Mouse (Mus musculus) kidney, embryonic 14.5 days (tissue): ENCODE measurements at regions not wholly inside any gene's neighbourhood (a gene's known extent, or its start where the extent isn't known, plus 50 kb on each side); places are given as distances from the start of the nearest gene placed in this dataset.
A peak's percentile ranks its signal among the peaks of the same experiment; 100 is the strongest.

Experiments used
- ATAC-seq: fragments of 200-750 bp; cut with Nextera tagmentation; 2 replicates; pipeline ENCODE4 v1.8.0; 2017; ENCODE audit warnings: moderate number of reproducible peaks, mild to moderate bottlenecking, moderate TSS enrichment, moderate library complexity; ENCODE audit not compliant: low FRiP score, low TSS enrichment
- H3K27ac ChIP-seq: fragments of 300-500 bp; sonication (generic); 2 replicates; pipeline ENCODE4 v1.5.1; 2014; ENCODE audit warnings: low read depth, mild to moderate bottlenecking, low read length, moderate library complexity, mixed read lengths
- H3K27me3 ChIP-seq: fragments of 300-500 bp; sonication (generic); 2 replicates; pipeline ENCODE4 v1.6.1; 2014; ENCODE audit warnings: mild to moderate bottlenecking, low read length; ENCODE audit not compliant: control insufficient read depth, insufficient read depth
- H3K36me3 ChIP-seq: fragments of 300-500 bp; sonication (generic); 2 replicates; pipeline ENCODE4 v1.6.1; 2014; ENCODE audit warnings: low read length, mixed read lengths; ENCODE audit not compliant: control insufficient read depth, insufficient read depth
- H3K4me1 ChIP-seq: fragments of 300-500 bp; sonication (generic); 2 replicates; pipeline ENCODE4 v1.6.1; 2014; ENCODE audit warnings: low read length, mixed read lengths; ENCODE audit not compliant: control insufficient read depth, insufficient read depth
- H3K4me2 ChIP-seq: fragments of 300-500 bp; sonication (generic); replicated peaks from 2 replicates; pipeline ENCODE4 v1.6.1; 2014; ENCODE audit warnings: low read depth, mild to moderate bottlenecking, low read length
- H3K4me3 ChIP-seq: fragments of 300-500 bp; sonication (generic); 2 replicates; pipeline ENCODE4 v1.5.1; 2014; ENCODE audit warnings: mild to moderate bottlenecking, low read length
- H3K9ac ChIP-seq: fragments of 300-500 bp; sonication (generic); 2 replicates; pipeline ENCODE4 v1.6.1; 2014; ENCODE audit warnings: low read depth, mild to moderate bottlenecking, low read length, moderate library complexity
- H3K9me3 ChIP-seq: fragments of 300-500 bp; sonication (generic); 2 replicates; pipeline ENCODE4 v1.6.1; 2016; ENCODE audit warnings: low read length; ENCODE audit not compliant: control insufficient read depth
- WGBS: fragments of 180-500 bp; shearing (Covaris S2); extraction: QIAGEN DNeasy Blood & Tissue Kit; methylation state at CpG from one replicate; pipeline ENCODE4 v1.1.7; 2014; 5-methylcytosine and 5-hydroxymethylcytosine counted together

DNA sequence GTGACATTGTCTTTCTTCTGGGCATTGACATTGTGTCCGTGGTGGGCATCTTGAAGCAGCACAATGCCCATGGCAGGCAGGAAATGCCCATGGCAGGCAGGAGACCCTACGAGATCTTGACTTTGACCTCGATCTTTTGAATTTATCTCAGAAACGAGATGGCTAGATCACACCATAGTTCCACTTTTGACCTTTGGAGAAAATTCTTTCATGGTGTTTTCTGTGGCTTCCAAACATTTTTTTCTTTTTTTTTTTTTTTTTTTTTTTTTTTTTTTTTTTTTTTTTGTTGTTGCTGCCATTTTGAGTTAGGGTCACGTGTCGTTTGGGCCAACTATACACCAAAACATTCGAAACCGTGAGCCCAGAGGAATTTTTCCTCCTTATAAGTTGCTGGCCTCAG is 201.5 kb downstream of the Vrk1 start:
- WGBS, result 88% methylated on average over 8 of the region's 8 CpGs
- Histone ChIP-seq H3K36me3 (no peaks in the 10 kb centered on the region), H3K4me3 (no peak overlapping the region), H3K9ac (no peak overlapping the region), H3K27me3 (no peaks in the 10 kb centered on the region), H3K4me1 (no peaks in the 10 kb centered on the region), H3K9me3 (no peaks in the 10 kb centered on the region), H3K27ac (no peak overlapping the region), H3K4me2 (no peak overlapping the region)
- no peak for ATAC-seq

DNA sequence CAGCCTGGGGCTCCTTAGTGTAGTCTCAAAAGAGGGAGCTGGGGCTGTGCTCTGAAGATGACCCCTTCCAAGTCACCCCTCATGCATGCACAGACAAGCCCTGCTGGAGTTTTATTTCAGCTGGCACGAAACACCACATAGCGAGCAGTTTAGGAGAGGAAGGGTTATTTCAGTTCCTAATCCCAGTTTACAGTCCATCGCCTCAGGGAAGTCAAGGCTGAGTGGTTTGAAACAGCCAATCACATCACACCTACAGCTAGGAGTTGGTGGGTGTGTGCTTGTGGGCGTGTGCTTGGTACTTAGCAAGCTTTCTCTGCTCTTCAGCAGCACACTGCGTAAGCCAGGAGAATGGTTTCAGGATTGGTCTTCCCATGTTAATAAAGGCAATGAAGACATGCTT is 202.4 kb downstream of the Vrk1 start:
- Histone ChIP-seq H3K27ac (no peak overlapping the region), H3K27me3 (no peaks in the 10 kb centered on the region), H3K4me2 (no peak overlapping the region), H3K9ac (no peak overlapping the region), H3K4me1 (no peaks in the 10 kb centered on the region), H3K4me3 (no peak overlapping the region), H3K9me3 (no peaks in the 10 kb centered on the region), H3K36me3 (no peaks in the 10 kb centered on the region)
- ATAC-seq, result no peak
- WGBS, result 44% methylated on average over 5 of the region's 5 CpGs

- no peak overlapping the region for H3K27ac ChIP-seq
- no peak for ATAC-seq
- H3K4me2 ChIP-seq, result no peak overlapping the region
- no peaks in the 10 kb centered on the region for H3K9me3 ChIP-seq
- no peaks in the 10 kb centered on the region for H3K4me1 ChIP-seq
- H3K27me3 ChIP-seq, result no peaks in the 10 kb centered on the region
- no peaks in the 10 kb centered on the region for H3K36me3 ChIP-seq
- no peak overlapping the region for H3K9ac ChIP-seq
- WGBS, result 40% methylated on average over 3 of the region's 3 CpGs
- H3K4me3 ChIP-seq, result no peak overlapping the region
Observed at GRCm38 (mm10) chr12:106220071-106220470, 210.0 kb downstream of the Vrk1 start.

- no peak for ATAC-seq
- Histone ChIP-seq H3K4me2 (no peak overlapping the region), H3K27me3 (no peaks in the 10 kb centered on the region), H3K9me3 (no peaks in the 10 kb centered on the region), H3K36me3 (no peaks in the 10 kb centered on the region), H3K9ac (no peak overlapping the region), H3K4me3 (no peak overlapping the region), H3K4me1 (peaks cover 6% of the 10 kb centered on the region; the same call in 1 of the 2 replicates), H3K27ac (no peak overlapping the region)
- WGBS, result 46% methylated on average over 6 of the region's 7 CpGs
Observed at GRCm38 (mm10) chr12:106226276-106226675, 216.2 kb downstream of the Vrk1 start.

- Histone ChIP-seq H3K9ac (no peak overlapping the region), H3K9me3 (no peaks in the 10 kb centered on the region), H3K4me3 (no peak overlapping the region), H3K27me3 (no peaks in the 10 kb centered on the region), H3K36me3 (no peaks in the 10 kb centered on the region), H3K4me2 (peak overlapping the region; percentile 36), H3K27ac (no peak overlapping the region), H3K4me1 (peaks cover 6% of the 10 kb centered on the region; the same call in 1 of the 2 replicates)
- peak; percentile 35; the same call in 1 of the 2 replicates for ATAC-seq
- 18% methylated on average over 25 of the region's 25 CpGs for WGBS
Observed at GRCm38 (mm10) chr12:106226776-106227562, 216.9 kb downstream of the Vrk1 start.

- Histone ChIP-seq H3K4me1 (peaks cover 6% of the 10 kb centered on the region; the same call in 1 of the 2 replicates), H3K27ac (no peak overlapping the region), H3K4me2 (peak overlapping the region; percentile 36), H3K27me3 (no peaks in the 10 kb centered on the region), H3K36me3 (no peaks in the 10 kb centered on the region), H3K9ac (no peak overlapping the region), H3K4me3 (no peak overlapping the region), H3K9me3 (no peaks in the 10 kb centered on the region)
- 24% methylated on average over 8 of the region's 8 CpGs for WGBS
- no peak for ATAC-seq
Observed at GRCm38 (mm10) chr12:106227563-106227840, 217.5 kb downstream of the Vrk1 start.

DNA sequence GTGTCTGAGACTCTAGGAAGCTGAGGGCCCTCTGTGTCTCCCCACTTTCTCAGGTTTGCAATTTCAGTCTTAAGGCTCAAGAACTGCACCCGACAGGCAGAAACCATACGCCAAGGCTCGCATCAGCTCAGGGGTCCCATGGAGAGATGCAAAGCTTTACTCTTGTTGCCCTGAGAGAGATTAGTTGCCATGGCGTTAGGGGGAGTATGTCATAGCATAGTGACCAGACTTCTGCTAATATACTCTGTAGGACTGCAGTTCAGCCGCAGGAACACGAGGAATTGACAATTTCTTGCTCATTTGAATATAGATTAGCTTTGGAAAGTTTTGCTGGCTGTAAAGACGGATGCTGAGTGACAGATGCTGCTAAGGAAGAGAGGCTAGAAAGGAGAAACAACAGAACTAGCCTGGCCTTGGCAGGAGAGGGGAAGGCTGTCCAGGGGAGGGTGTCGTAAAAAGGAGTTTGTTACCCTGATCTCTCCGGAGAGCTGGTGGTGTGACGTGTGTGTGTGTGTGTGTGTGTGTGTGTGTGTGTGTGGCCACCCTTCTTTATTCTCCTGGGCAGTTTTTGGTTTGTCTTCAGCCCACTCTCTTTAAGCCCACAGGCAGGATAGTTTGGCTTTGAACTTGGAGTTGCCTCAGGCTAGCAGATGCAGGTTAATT is 235.3 kb downstream of the Vrk1 start:
- ATAC-seq, result no peak
- Histone ChIP-seq H3K4me1 (no peaks in the 10 kb centered on the region), H3K4me3 (no peak overlapping the region), H3K36me3 (no peaks in the 10 kb centered on the region), H3K9ac (no peak overlapping the region), H3K4me2 (no peak overlapping the region), H3K27ac (no peak overlapping the region), H3K9me3 (no peaks in the 10 kb centered on the region), H3K27me3 (no peaks in the 10 kb centered on the region)
- 54% methylated on average over 10 of the region's 10 CpGs for WGBS

GRCm38 (mm10) chr12:106273591-106273990 is 263.6 kb downstream of the Vrk1 start:
- Histone ChIP-seq H3K27me3 (no peaks in the 10 kb centered on the region), H3K4me1 (no peaks in the 10 kb centered on the region), H3K9ac (no peak overlapping the region), H3K36me3 (no peaks in the 10 kb centered on the region), H3K4me3 (no peak overlapping the region), H3K27ac (no peak overlapping the region), H3K9me3 (no peaks in the 10 kb centered on the region), H3K4me2 (no peak overlapping the region)
- 74% methylated on average over 7 of the region's 7 CpGs for WGBS
- no peak for ATAC-seq

- Histone ChIP-seq H3K4me3 (no peak overlapping the region), H3K9ac (no peak overlapping the region), H3K27me3 (no peaks in the 10 kb centered on the region), H3K4me1 (no peaks in the 10 kb centered on the region), H3K36me3 (no peaks in the 10 kb centered on the region), H3K4me2 (no peak overlapping the region), H3K27ac (no peak overlapping the region), H3K9me3 (no peaks in the 10 kb centered on the region)
- WGBS, result 85% methylated on average over 14 of the region's 14 CpGs
- no peak for ATAC-seq
Observed at GRCm38 (mm10) chr12:106277886-106278285, 267.9 kb downstream of the Vrk1 start.
